1 mouse cellular context compared by ENCODE assay signal in the genomic region with DNA sequence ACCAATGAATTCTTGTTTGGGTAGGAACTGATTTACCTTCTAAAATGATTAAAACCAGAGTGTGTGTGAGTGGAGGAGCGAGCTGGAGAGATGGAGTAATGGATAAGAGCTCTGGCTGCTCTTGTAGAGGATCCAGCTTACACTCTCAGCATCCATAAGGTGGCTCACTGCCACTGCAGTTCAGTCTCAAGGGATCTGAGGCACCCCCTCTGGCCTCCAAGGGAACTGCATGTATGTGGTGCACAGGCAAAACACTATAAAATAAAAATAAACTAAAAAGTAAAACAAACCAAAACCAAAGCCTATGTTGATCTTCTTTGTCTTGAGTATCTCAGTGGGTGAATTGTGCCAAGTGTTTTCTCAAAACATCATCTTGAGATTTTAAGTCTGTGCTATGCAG.
TF ChIP-seq lines count a peak whose summit lies in the region.

No protein-coding gene starts in this region.

TF ChIP-seq in CH12.LX, 34 proteins besides CTCF, POLR2A, EP300 and RAD21:
- TF ChIP-seq SMC3 (IDR thresholded peaks at IDR 0.05; ENCODE audit: low read depth, low read length) (peak; percentile 84), ETS1 (conservative IDR thresholded peaks at IDR 0.05; ENCODE audit: low read depth, low read length) (0 out of 2 replicates have a peak, but pooled peaks have one; percentile 5), MXI1 (IDR thresholded peaks at IDR 0.05; ENCODE audit: low read depth, low read length) (0 out of 2 replicates have a peak, but pooled peaks have one; percentile 12), NELFE (IDR thresholded peaks at IDR 0.05; ENCODE audit: low read depth, low read length) (peak; percentile 72; the same call in 1 of the 2 replicates), ELF1 (IDR thresholded peaks at IDR 0.05; ENCODE audit: low read depth, low read length) (no peak), ZMIZ1 (IDR thresholded peaks at IDR 0.05; ENCODE audit: low read depth, low read length) (no peak), JUN (IDR thresholded peaks at IDR 0.05; ENCODE audit: insufficient read depth, low read depth, low read length) (no peak), ZKSCAN1 (IDR thresholded peaks at IDR 0.05; ENCODE audit: borderline replicate concordance, low read depth, low read length) (peak; percentile 91; the same call in 1 of the 2 replicates), NRF1 (IDR thresholded peaks at IDR 0.05; ENCODE audit: low read depth, low read length) (no peak)
